In the genomic region with DNA sequence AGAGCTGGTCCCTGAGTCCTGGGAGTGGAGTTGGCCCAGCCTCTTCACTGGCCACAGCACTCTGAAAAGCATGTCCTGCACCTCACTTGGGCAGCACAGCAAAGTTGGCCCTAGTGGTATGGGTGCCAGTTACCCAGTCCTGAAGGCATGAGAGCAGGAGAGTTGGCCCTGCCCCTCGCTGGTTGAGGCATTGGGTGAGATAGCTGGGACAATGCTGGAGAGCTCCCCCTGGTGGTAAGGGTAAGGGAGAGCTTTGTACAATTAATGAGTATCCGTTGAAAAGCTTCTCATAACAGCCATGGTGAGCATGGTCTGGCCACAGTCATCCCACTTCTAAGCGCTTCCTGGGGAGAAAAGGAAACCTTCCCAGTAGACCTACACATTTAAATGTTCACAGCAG, we compare ENCODE assay signal across 9 mouse cellular contexts. TPM values are rescaled to one million over a fixed set of nuclear protein-coding genes. Genes with fewer than 3 reads are reported as not detected.
DNase-seq lines count a peak whose midpoint lies in the region; ATAC-seq and TF ChIP-seq lines count a peak whose summit lies in the region.
"Had no signal": no experiment of that assay in that cellular context is flagged by ENCODE, and none has a peak within 500 bp of the region (broad histone marks: within the 10 kb centered on the region; RNA-seq: fewer than 3 reads in every experiment).

No protein-coding gene starts in this region.

- no peaks in the 10 kb centered on the region for H3K36me3 ChIP-seq in hindbrain, embryonic 14.5 days (replicated peaks; ENCODE audit: control insufficient read depth, insufficient read depth)
- H3K36me3 ChIP-seq: heart, embryonic 13.5 days had no signal

- WGBS in bone marrow, adult 2 months = 28% methylated on average over 3 of the region's 3 CpGs
- WGBS in hindbrain, embryonic 14.5 days = 59% methylated on average over 3 of the region's 3 CpGs

- H3K27ac ChIP-seq in bone marrow, adult 2 months (ENCODE audit: control insufficient read depth, insufficient read depth, low read depth, low read length, poor library complexity) = no peak overlapping the region
- no peak overlapping the region for H3K27ac ChIP-seq in hindbrain, embryonic 14.5 days
- H3K27ac ChIP-seq: heart, embryonic 13.5 days had no signal

- H3K27me3 ChIP-seq in hindbrain, embryonic 14.5 days (ENCODE audit: control insufficient read depth, insufficient read depth, low read length) = no peaks in the 10 kb centered on the region

- no peak overlapping the region for H3K4me2 ChIP-seq in hindbrain, embryonic 14.5 days (replicated peaks)
- H3K4me2 ChIP-seq: heart, embryonic 13.5 days had no signal

- no peak for ATAC-seq in hindbrain, embryonic 14.5 days (ENCODE audit: low FRiP score)

- TF ChIP-seq CTCF in bone marrow, adult 2 months (IDR thresholded peaks at IDR 0.05; ENCODE audit: control insufficient read depth, insufficient read depth, low read length) = peak; percentile 73

- DNase-seq in heart, adult 11 months = peak; percentile 87
- no peak for DNase-seq in heart, postnatal 4 days
- peak; percentile 66 to 68 for DNase-seq in B cell, adult 2 months
- DNase-seq in lung, postnatal 14 days = peak; percentile 25
- no peak for DNase-seq in right cerebral cortex, postnatal 4 days
- no peak for DNase-seq in hindbrain, embryonic 14.5 days (ENCODE audit: low spot score)
- DNase-seq in gastrocnemius, postnatal 25 days = no peak

- H3K9ac ChIP-seq in hindbrain, embryonic 14.5 days = no peak overlapping the region
- H3K9ac ChIP-seq: heart, embryonic 13.5 days had no signal

- H3K4me1 ChIP-seq in bone marrow, adult 2 months (ENCODE audit: control insufficient read depth, insufficient read depth, low read length) = no peaks in the 10 kb centered on the region
- H3K4me1 ChIP-seq in hindbrain, embryonic 14.5 days (replicated peaks; ENCODE audit: control insufficient read depth, insufficient read depth, low read length) = no peaks in the 10 kb centered on the region

- TF ChIP-seq POLR2A in bone marrow, adult 2 months (IDR thresholded peaks at IDR 0.05; ENCODE audit: borderline replicate concordance, control insufficient read depth, low read depth, low read length) = no peak

- no peak overlapping the region for H3K4me3 ChIP-seq in bone marrow, adult 2 months (replicated peaks; ENCODE audit: control insufficient read depth, low read depth, low read length)
- H3K4me3 ChIP-seq in hindbrain, embryonic 14.5 days (replicated peaks; ENCODE audit: low read length) = no peak overlapping the region
- H3K4me3 ChIP-seq: heart, embryonic 13.5 days had no signal

- H3K9me3 ChIP-seq in hindbrain, embryonic 14.5 days (ENCODE audit: control insufficient read depth, low read length) = no peaks in the 10 kb centered on the region
- H3K9me3 ChIP-seq: heart, embryonic 13.5 days had no signal

RNA-seq across cellular contexts. Expression of gene Kcnh2, which starts 48.2 kb away (rescaled TPM):
- total RNA-seq in heart, postnatal 4 days (2021) = 100 to 1,000 TPM; 108 to 118 TPM
- not detected in 2 replicates for polyA plus RNA-seq in bone marrow, adult 2 months (2011; ENCODE audit: insufficient read depth, insufficient read length, low replicate concordance, missing spikeins)
- 13.9 and 15.1 TPM in 2 replicates for polyA plus RNA-seq in hindbrain, embryonic 14.5 days (2014; fragmentation: Nextera tagmentation; extraction: Ambion mirVana)
- total RNA-seq in gastrocnemius, postnatal 25 days (2021) = 1 to 10 TPM; 2.1 to 3.7 TPM

Comparison
In these comparisons a context has a peak if more than half of its experiments do, and no peak if none do; other contexts are left out.
1. DNase-seq: peak in heart, adult 11 months (single experiment), B cell, adult 2 months (2 of 2) and lung, postnatal 14 days (single experiment); none in heart, postnatal 4 days (single experiment), right cerebral cortex, postnatal 4 days (single experiment), hindbrain, embryonic 14.5 days (single experiment) and gastrocnemius, postnatal 25 days (single experiment).
2. RNA of gene Kcnh2, which starts 48.2 kb away (total RNA-seq): 108 to 118 TPM in heart, postnatal 4 days; 2.1 to 3.7 TPM in gastrocnemius, postnatal 25 days; every median in the first group is over 10 times any median in the second.